Mouse (Mus musculus) kidney, adult 9 months (tissue): Measurements from ENCODE around the gene Rptor.

Source experiments
- DNase-seq: peaks from one replicate; pipeline ENCODE4 v3.0.0; 2022

Rptor gene

DNA sequence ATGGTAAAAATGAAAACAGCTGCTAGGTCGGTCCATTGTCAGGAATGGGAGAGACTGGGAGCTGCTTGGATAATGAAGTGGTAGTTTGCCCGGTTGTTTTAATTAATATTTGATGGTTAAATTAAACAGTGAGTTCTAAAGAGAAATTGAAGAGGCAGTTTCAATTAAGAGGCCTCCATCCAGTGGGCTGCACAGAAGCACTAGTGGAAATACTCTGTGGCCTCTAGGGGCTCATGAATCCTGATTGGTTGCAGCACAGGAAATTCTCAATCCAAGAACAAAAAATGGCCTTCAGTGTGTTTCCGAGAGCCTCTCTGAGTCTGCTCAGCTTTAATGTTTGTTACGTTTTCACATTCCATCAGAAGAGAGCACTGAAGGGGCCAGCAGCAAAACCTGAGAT is 141.7 kb downstream of the Rptor start:
- no peak for DNase-seq

- no peak for DNase-seq
These were observed 142.6 kb downstream of the Rptor start for GRCm38 (mm10) chr11:119745333-119745732.

GRCm38 (mm10) chr11:119754459-119754858 is 151.8 kb downstream of the Rptor start:
- no peak for DNase-seq

DNA sequence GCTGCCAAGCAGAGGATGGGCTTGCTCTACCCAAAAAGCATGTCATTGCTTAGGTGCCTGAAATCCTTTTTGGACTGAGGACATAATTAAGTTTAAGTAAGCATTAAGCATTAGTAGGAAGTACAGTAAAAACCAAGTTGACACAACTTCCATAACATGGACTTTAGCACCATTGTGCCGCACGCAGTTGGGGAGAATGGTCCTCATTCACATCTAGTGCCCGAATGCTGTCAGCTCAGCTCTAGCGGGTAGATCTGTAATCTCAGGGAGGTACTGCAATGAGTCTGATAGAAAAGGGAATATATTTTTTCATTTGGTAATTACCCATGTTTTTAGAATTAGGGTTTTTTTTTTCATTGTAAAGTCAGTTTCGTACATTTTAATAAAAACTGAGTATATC is 155.5 kb downstream of the Rptor start:
- no peak for DNase-seq

DNA sequence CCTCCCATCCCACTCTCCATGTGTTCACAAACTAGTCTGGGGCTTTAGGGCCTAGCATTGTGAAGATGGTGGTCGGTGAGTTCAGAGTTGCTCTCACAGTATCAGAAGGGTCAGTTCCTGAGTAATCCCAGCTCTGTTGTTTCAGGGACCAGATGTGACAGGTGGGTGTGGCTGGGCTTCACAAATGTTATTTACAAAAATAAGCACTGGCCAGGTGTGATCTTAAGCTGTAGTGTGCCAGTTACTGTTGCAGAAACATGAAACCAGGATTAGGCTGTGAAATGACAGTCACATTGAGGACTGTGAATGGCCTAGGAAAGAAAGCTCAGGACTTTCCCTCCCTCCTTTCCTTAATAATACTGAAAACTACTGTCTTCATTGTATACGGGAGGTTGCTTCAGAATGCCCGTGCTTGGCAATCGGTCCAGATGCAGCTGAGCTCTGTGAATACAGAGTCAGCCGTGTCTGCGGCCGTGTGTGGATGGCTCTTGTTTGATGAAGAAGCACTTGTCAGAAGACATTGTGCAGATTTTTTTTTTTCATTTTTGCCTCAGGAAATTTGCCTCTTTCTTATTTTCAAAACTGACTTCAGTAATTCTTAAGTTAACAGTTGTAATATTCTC is 156.1 kb downstream of the Rptor start:
- no peak for DNase-seq

- no peak for DNase-seq
These were observed 160.2 kb downstream of the Rptor start for GRCm38 (mm10) chr11:119762911-119763310.

DNA sequence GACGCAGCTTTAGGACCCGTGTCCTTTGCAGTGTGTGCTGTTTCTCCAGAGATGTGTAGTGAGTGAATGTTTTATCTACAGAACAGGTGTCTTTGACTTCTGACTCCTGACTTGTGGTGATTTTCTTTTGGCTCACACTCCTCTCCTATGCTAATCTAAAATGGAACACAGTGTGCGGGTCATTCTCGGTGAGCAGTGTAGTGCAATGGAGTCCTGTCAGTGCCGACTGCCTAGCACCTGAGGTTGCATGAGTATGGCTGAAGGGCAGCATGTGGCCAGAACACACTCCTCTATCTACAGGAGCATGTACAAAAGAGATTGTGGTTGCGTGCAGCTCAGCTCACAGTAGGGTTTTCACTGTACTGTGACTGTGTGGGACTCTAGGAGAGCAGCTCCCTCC is 163.3 kb downstream of the Rptor start:
- DNase-seq, result no peak

- no peak for DNase-seq
These were observed 164.2 kb downstream of the Rptor start for GRCm38 (mm10) chr11:119766782-119767459.

- DNase-seq, result no peak
These were observed 164.8 kb downstream of the Rptor start for GRCm38 (mm10) chr11:119767525-119767924.

- DNase-seq, result no peak
These were observed 165.8 kb downstream of the Rptor start for GRCm38 (mm10) chr11:119768511-119768910.

GRCm38 (mm10) chr11:119769666-119770065 is 167.0 kb downstream of the Rptor start:
- no peak for DNase-seq

GRCm38 (mm10) chr11:119770985-119771384 is 168.3 kb downstream of the Rptor start:
- no peak for DNase-seq

DNA sequence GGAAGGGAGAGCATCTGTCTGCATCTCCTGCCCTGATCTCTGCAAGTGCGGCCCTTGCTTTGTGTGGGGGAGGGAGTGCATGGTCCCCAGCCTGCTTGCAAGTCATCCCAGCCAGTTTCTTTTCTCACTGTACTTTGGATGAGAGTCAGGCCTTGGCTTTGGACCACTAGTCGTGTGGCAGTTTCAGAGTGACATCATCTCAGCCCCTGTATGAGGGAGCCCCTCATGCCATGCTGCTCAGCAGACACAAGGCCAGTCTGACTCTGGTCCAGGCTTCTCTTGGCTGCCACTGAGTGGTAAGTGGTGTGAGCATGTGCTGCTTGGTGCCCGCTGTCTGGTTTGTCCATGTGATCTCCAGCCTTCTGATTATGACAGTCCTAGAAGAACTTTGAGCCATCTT is 170.2 kb downstream of the Rptor start:
- no peak for DNase-seq

GRCm38 (mm10) chr11:119775076-119775760 is 172.5 kb downstream of the Rptor start:
- DNase-seq, result no peak

GRCm38 (mm10) chr11:119777236-119777635 is 174.5 kb downstream of the Rptor start:
- DNase-seq, result peak; percentile 27

GRCm38 (mm10) chr11:119777872-119778271 is 175.2 kb downstream of the Rptor start:
- no peak for DNase-seq

GRCm38 (mm10) chr11:119780290-119780689 is 177.6 kb downstream of the Rptor start:
- no peak for DNase-seq

- DNase-seq, result no peak
These were observed 178.5 kb downstream of the Rptor start for GRCm38 (mm10) chr11:119781165-119781564.

- peak; percentile 59 for DNase-seq
These were observed 179.0 kb downstream of the Rptor start for GRCm38 (mm10) chr11:119781726-119782125.

- DNase-seq, result no peak
These were observed 180.9 kb downstream of the Rptor start for GRCm38 (mm10) chr11:119783653-119784052.

GRCm38 (mm10) chr11:119784672-119785341 is 182.1 kb downstream of the Rptor start:
- DNase-seq, result no peak

DNA sequence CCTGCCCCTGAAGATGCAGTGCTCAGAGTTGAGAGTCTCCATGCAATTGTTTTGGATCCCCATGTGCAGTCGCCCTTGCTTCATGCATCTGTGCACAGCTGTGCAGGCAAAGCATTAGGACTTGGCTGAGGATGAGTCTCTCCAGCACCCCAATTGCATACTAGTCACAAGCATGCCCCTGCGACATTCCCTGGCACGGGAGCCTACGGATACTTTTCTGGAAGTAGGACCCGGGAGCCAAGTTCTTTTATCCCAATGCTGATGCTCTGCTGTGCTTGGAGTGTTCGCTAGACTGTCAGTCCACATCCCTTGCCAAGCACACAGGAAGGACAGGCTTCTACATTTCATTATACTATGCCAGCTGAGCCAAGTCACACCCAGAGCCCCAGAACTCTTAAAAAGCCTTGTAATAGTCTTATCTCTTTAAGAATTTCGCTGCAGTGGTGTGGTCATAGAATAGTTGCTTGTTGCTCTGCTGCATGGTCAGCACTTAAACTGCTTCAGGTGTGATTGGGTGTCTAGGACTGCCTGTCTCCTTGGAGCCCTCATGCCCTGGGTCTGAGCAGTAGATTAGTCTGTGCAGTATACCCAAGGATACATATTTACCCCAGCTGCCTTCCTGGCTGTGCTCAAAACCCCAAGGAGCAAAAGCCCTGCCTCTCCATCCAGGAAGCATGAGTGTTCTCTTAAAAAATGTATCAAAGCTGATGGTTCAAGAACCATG is 183.1 kb downstream of the Rptor start:
- DNase-seq, result no peak

DNA sequence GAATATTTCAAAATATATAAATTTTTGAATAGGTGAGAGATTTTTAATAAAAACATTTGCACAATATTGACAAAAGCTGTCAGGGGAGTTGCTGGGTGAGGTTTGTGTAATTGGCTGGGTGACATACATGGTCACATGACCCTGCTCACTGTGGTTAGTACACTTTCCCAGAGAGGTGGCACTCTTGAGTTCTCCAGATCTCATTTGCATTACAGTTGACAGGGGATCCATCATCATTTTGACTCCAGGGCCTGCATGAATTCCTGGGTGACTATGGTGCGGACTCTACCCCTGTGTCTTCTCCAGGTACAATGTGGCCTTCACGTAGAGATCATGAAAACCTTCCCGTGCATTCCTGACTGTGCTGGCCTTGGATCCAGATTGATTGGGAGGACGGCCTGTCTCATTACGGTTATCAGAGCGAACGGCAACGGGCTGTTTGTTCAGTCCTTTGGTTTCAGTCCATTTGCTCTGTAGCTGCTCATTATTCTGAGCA is 183.7 kb downstream of the Rptor start:
- DNase-seq, result no peak
